Mouse (Mus musculus): ENCODE results near the gene Shisa7. TPM values are rescaled to one million over a fixed set of nuclear protein-coding genes. Genes with fewer than 3 reads are reported as not detected.

Gene Shisa7
- 0.48 TPM for polyA plus RNA-seq (2014; fragmentation: Illumina TruSeq; extraction: RNeasy Lipid Tissue Mini Kit (QIAGEN cat#74804); ENCODE audit: insufficient read depth, low read depth, low replicate concordance)

GRCm38 (mm10) chr7:4844245-4844916, at the start of gene Shisa7:
Shisa7 (minus strand) TSS chr7:4844696.

GRCm38 (mm10) chr7:4876753-4877221, 32.3 kb upstream of the Shisa7 start, which contains the start of gene Isoc2a:
Isoc2a (plus strand) TSS chr7:4877153.

GRCm38 (mm10) chr7:4870133-4870532, 25.6 kb upstream of the Shisa7 start, which contains the start of gene Isoc2b:
Isoc2b (minus strand) TSS chr7:4870258.

GRCm38 (mm10) chr7:4812303-4813104, 32.0 kb downstream of the Shisa7 start, which contains the start of gene Ube2s:
Ube2s (minus strand) TSS chr7:4812590.

GRCm38 (mm10) chr7:4792278-4793212, 52.0 kb downstream of the Shisa7 start, which contains the start of gene Rpl28:
Rpl28 (plus strand) TSS chr7:4792874.

GRCm38 (mm10) chr7:4789436-4789935, 55.0 kb downstream of the Shisa7 start, which contains the start of gene Tmem238:
Tmem238 (minus strand) TSS chr7:4789656.

GRCm38 (mm10) chr7:4782759-4783158, 61.7 kb downstream of the Shisa7 start, which contains the start of the genes Il11 and Tmem190:
Il11 (minus strand) TSS chr7:4782859.
Tmem190 (plus strand) TSS chr7:4782937.

Other genes with a start within 250 kb of the Shisa7 start
- 0.21 TPM for gene Ptprh, start 240.7 kb downstream of the Shisa7 start, polyA plus RNA-seq (2014; fragmentation: Illumina TruSeq; extraction: RNeasy Lipid Tissue Mini Kit (QIAGEN cat#74804); ENCODE audit: insufficient read depth, low read depth, low replicate concordance)
- 2.6 TPM for gene Tmem86b, start 213.3 kb downstream of the Shisa7 start, polyA plus RNA-seq (2014; fragmentation: Illumina TruSeq; extraction: RNeasy Lipid Tissue Mini Kit (QIAGEN cat#74804); ENCODE audit: insufficient read depth, low read depth, low replicate concordance)
- gene Ppp6r1, start 185.7 kb downstream of the Shisa7 start, polyA plus RNA-seq (2014; fragmentation: Illumina TruSeq; extraction: RNeasy Lipid Tissue Mini Kit (QIAGEN cat#74804); ENCODE audit: insufficient read depth, low read depth, low replicate concordance): 37.5 TPM
- gene Hspbp1, start 159.6 kb downstream of the Shisa7 start, polyA plus RNA-seq (2014; fragmentation: Illumina TruSeq; extraction: RNeasy Lipid Tissue Mini Kit (QIAGEN cat#74804); ENCODE audit: insufficient read depth, low read depth, low replicate concordance): 36.3 TPM
- gene Brsk1, start 154.1 kb downstream of the Shisa7 start, polyA plus RNA-seq (2014; fragmentation: Illumina TruSeq; extraction: RNeasy Lipid Tissue Mini Kit (QIAGEN cat#74804); ENCODE audit: insufficient read depth, low read depth, low replicate concordance): 1.5 TPM
- 1.7 TPM for gene Tmem150b, start 119.4 kb downstream of the Shisa7 start, polyA plus RNA-seq (2014; fragmentation: Illumina TruSeq; extraction: RNeasy Lipid Tissue Mini Kit (QIAGEN cat#74804); ENCODE audit: insufficient read depth, low read depth, low replicate concordance)
- gene Kmt5c, start 104.6 kb downstream of the Shisa7 start, polyA plus RNA-seq (2014; fragmentation: Illumina TruSeq; extraction: RNeasy Lipid Tissue Mini Kit (QIAGEN cat#74804); ENCODE audit: insufficient read depth, low read depth, low replicate concordance): 17.6 TPM
- 80.5 TPM for gene Cox6b2, start 91.6 kb downstream of the Shisa7 start, polyA plus RNA-seq (2014; fragmentation: Illumina TruSeq; extraction: RNeasy Lipid Tissue Mini Kit (QIAGEN cat#74804); ENCODE audit: insufficient read depth, low read depth, low replicate concordance)
- not detected for gene Fam71e2, start 73.4 kb downstream of the Shisa7 start, polyA plus RNA-seq (2014; fragmentation: Illumina TruSeq; extraction: RNeasy Lipid Tissue Mini Kit (QIAGEN cat#74804); ENCODE audit: insufficient read depth, low read depth, low replicate concordance)
- 0.53 TPM for gene Il11, start 61.8 kb downstream of the Shisa7 start, polyA plus RNA-seq (2014; fragmentation: Illumina TruSeq; extraction: RNeasy Lipid Tissue Mini Kit (QIAGEN cat#74804); ENCODE audit: insufficient read depth, low read depth, low replicate concordance)
- not detected for gene Tmem190, start 61.8 kb downstream of the Shisa7 start, polyA plus RNA-seq (2014; fragmentation: Illumina TruSeq; extraction: RNeasy Lipid Tissue Mini Kit (QIAGEN cat#74804); ENCODE audit: insufficient read depth, low read depth, low replicate concordance)
- 8.3 TPM for gene Tmem238, start 55.0 kb downstream of the Shisa7 start, polyA plus RNA-seq (2014; fragmentation: Illumina TruSeq; extraction: RNeasy Lipid Tissue Mini Kit (QIAGEN cat#74804); ENCODE audit: insufficient read depth, low read depth, low replicate concordance)
- 809 TPM for gene Rpl28, start 51.8 kb downstream of the Shisa7 start, polyA plus RNA-seq (2014; fragmentation: Illumina TruSeq; extraction: RNeasy Lipid Tissue Mini Kit (QIAGEN cat#74804); ENCODE audit: insufficient read depth, low read depth, low replicate concordance)
- 128 TPM for gene Ube2s, start 32.1 kb downstream of the Shisa7 start, polyA plus RNA-seq (2014; fragmentation: Illumina TruSeq; extraction: RNeasy Lipid Tissue Mini Kit (QIAGEN cat#74804); ENCODE audit: insufficient read depth, low read depth, low replicate concordance)
- gene Isoc2b, start 25.6 kb upstream of the Shisa7 start, polyA plus RNA-seq (2014; fragmentation: Illumina TruSeq; extraction: RNeasy Lipid Tissue Mini Kit (QIAGEN cat#74804); ENCODE audit: insufficient read depth, low read depth, low replicate concordance): 15.3 TPM
- gene Isoc2a, start 32.5 kb upstream of the Shisa7 start, polyA plus RNA-seq (2014; fragmentation: Illumina TruSeq; extraction: RNeasy Lipid Tissue Mini Kit (QIAGEN cat#74804); ENCODE audit: insufficient read depth, low read depth, low replicate concordance): 15.4 TPM
- gene Gm36210, start 61.8 kb upstream of the Shisa7 start, polyA plus RNA-seq (2014; fragmentation: Illumina TruSeq; extraction: RNeasy Lipid Tissue Mini Kit (QIAGEN cat#74804); ENCODE audit: insufficient read depth, low read depth, low replicate concordance): not detected
- 3.6 TPM for gene Zfp628, start 70.5 kb upstream of the Shisa7 start, polyA plus RNA-seq (2014; fragmentation: Illumina TruSeq; extraction: RNeasy Lipid Tissue Mini Kit (QIAGEN cat#74804); ENCODE audit: insufficient read depth, low read depth, low replicate concordance)
- gene Nat14, start 77.3 kb upstream of the Shisa7 start, polyA plus RNA-seq (2014; fragmentation: Illumina TruSeq; extraction: RNeasy Lipid Tissue Mini Kit (QIAGEN cat#74804); ENCODE audit: insufficient read depth, low read depth, low replicate concordance): 6.2 TPM
- gene Ssc5d, start 81.1 kb upstream of the Shisa7 start, polyA plus RNA-seq (2014; fragmentation: Illumina TruSeq; extraction: RNeasy Lipid Tissue Mini Kit (QIAGEN cat#74804); ENCODE audit: insufficient read depth, low read depth, low replicate concordance): 1.6 TPM
- 3.0 TPM for gene Sbk2, start 119.7 kb upstream of the Shisa7 start, polyA plus RNA-seq (2014; fragmentation: Illumina TruSeq; extraction: RNeasy Lipid Tissue Mini Kit (QIAGEN cat#74804); ENCODE audit: insufficient read depth, low read depth, low replicate concordance)
- 4.7 TPM for gene Sbk3, start 126.5 kb upstream of the Shisa7 start, polyA plus RNA-seq (2014; fragmentation: Illumina TruSeq; extraction: RNeasy Lipid Tissue Mini Kit (QIAGEN cat#74804); ENCODE audit: insufficient read depth, low read depth, low replicate concordance)
- gene Zfp579, start 151.5 kb upstream of the Shisa7 start, polyA plus RNA-seq (2014; fragmentation: Illumina TruSeq; extraction: RNeasy Lipid Tissue Mini Kit (QIAGEN cat#74804); ENCODE audit: insufficient read depth, low read depth, low replicate concordance): 23.2 TPM
- 22.7 TPM for gene Zfp524, start 169.7 kb upstream of the Shisa7 start, polyA plus RNA-seq (2014; fragmentation: Illumina TruSeq; extraction: RNeasy Lipid Tissue Mini Kit (QIAGEN cat#74804); ENCODE audit: insufficient read depth, low read depth, low replicate concordance)
- 14.4 TPM for gene Fiz1, start 170.0 kb upstream of the Shisa7 start, polyA plus RNA-seq (2014; fragmentation: Illumina TruSeq; extraction: RNeasy Lipid Tissue Mini Kit (QIAGEN cat#74804); ENCODE audit: insufficient read depth, low read depth, low replicate concordance)
- not detected for gene Gm44973, start 170.8 kb upstream of the Shisa7 start, polyA plus RNA-seq (2014; fragmentation: Illumina TruSeq; extraction: RNeasy Lipid Tissue Mini Kit (QIAGEN cat#74804); ENCODE audit: insufficient read depth, low read depth, low replicate concordance)
- 8.2 TPM for gene Zfp865, start 175.7 kb upstream of the Shisa7 start, polyA plus RNA-seq (2014; fragmentation: Illumina TruSeq; extraction: RNeasy Lipid Tissue Mini Kit (QIAGEN cat#74804); ENCODE audit: insufficient read depth, low read depth, low replicate concordance)
- not detected for gene Ccdc106, start 175.9 kb upstream of the Shisa7 start, polyA plus RNA-seq (2014; fragmentation: Illumina TruSeq; extraction: RNeasy Lipid Tissue Mini Kit (QIAGEN cat#74804); ENCODE audit: insufficient read depth, low read depth, low replicate concordance)
- not detected for gene 4632433K11Rik, start 189.4 kb upstream of the Shisa7 start, polyA plus RNA-seq (2014; fragmentation: Illumina TruSeq; extraction: RNeasy Lipid Tissue Mini Kit (QIAGEN cat#74804); ENCODE audit: insufficient read depth, low read depth, low replicate concordance)
- 2.8 TPM for gene Zfp784, start 193.8 kb upstream of the Shisa7 start, polyA plus RNA-seq (2014; fragmentation: Illumina TruSeq; extraction: RNeasy Lipid Tissue Mini Kit (QIAGEN cat#74804); ENCODE audit: insufficient read depth, low read depth, low replicate concordance)
- gene Zfp580, start 206.8 kb upstream of the Shisa7 start, polyA plus RNA-seq (2014; fragmentation: Illumina TruSeq; extraction: RNeasy Lipid Tissue Mini Kit (QIAGEN cat#74804); ENCODE audit: insufficient read depth, low read depth, low replicate concordance): 7.2 TPM
- 96.1 TPM for gene U2af2, start 217.4 kb upstream of the Shisa7 start, polyA plus RNA-seq (2014; fragmentation: Illumina TruSeq; extraction: RNeasy Lipid Tissue Mini Kit (QIAGEN cat#74804); ENCODE audit: insufficient read depth, low read depth, low replicate concordance)
- gene Epn1, start 235.5 kb upstream of the Shisa7 start, polyA plus RNA-seq (2014; fragmentation: Illumina TruSeq; extraction: RNeasy Lipid Tissue Mini Kit (QIAGEN cat#74804); ENCODE audit: insufficient read depth, low read depth, low replicate concordance): 61.0 TPM

Data from lung, adult 10 weeks (tissue).